Comparison of ENCODE assay signal across 23 mouse cellular contexts in genomic region chr7:58032111-58032510, GRCm38 (mm10).
A peak's percentile ranks its signal among the peaks of the same experiment; 100 is the strongest.
DNase-seq lines count a peak whose midpoint lies in the region; ATAC-seq and TF ChIP-seq lines count a peak whose summit lies in the region.
"Had no signal": no experiment of that assay in that cellular context is flagged by ENCODE, and none has a peak within 500 bp of the region (broad histone marks: within the 10 kb centered on the region; RNA-seq: fewer than 3 reads in every experiment).

No protein-coding gene starts in this region.

- no peak for TF ChIP-seq CTCF in layer of hippocampus, adult 2 months (conservative IDR thresholded peaks at IDR 0.05)

- H3K27ac ChIP-seq in hindbrain, embryonic 14.5 days, result no peak overlapping the region
- no peak overlapping the region for H3K27ac ChIP-seq in hindbrain, embryonic 16.5 days (ENCODE audit: low read depth, low read length)
- H3K27ac ChIP-seq in layer of hippocampus, adult 2 months, result peak overlapping the region; percentile 88
- H3K27ac ChIP-seq: heart, embryonic 10.5 days; kidney, embryonic 15.5 days; limb, embryonic 10.5 days; liver, embryonic 15.5 days; lung, embryonic 15.5 days; stomach, embryonic 15.5 days had no signal

- no peak overlapping the region for H3K4me2 ChIP-seq in hindbrain, embryonic 14.5 days (replicated peaks)
- no peak overlapping the region for H3K4me2 ChIP-seq in hindbrain, embryonic 16.5 days (ENCODE audit: low read length)
- H3K4me2 ChIP-seq: kidney, embryonic 15.5 days; liver, embryonic 15.5 days; lung, embryonic 15.5 days; stomach, embryonic 15.5 days had no signal

- no peak for ATAC-seq in hindbrain, embryonic 14.5 days (ENCODE audit: low FRiP score)
- no peak for ATAC-seq in hindbrain, embryonic 16.5 days
- ATAC-seq in activated CD4-positive, CD25-positive, alpha-beta regulatory T cell, adult 4 months, result no peak
- ATAC-seq: intestine, postnatal 0 days had no signal

- no peak overlapping the region for H3K9ac ChIP-seq in hindbrain, embryonic 14.5 days
- H3K9ac ChIP-seq in hindbrain, embryonic 16.5 days (ENCODE audit: low read depth, low read length), result no peak overlapping the region
- H3K9ac ChIP-seq: kidney, embryonic 15.5 days; liver, embryonic 15.5 days; lung, embryonic 15.5 days; stomach, embryonic 15.5 days had no signal

- no peaks in the 10 kb centered on the region for H3K27me3 ChIP-seq in hindbrain, embryonic 14.5 days (ENCODE audit: control insufficient read depth, insufficient read depth, low read length)
- no peaks in the 10 kb centered on the region for H3K27me3 ChIP-seq in hindbrain, embryonic 16.5 days (replicated peaks; ENCODE audit: control insufficient read depth, insufficient read depth, low read length)
- H3K27me3 ChIP-seq: kidney, embryonic 15.5 days; liver, embryonic 15.5 days; lung, embryonic 15.5 days; stomach, embryonic 15.5 days had no signal

- no peaks in the 10 kb centered on the region for H3K4me1 ChIP-seq in hindbrain, embryonic 14.5 days (replicated peaks; ENCODE audit: control insufficient read depth, insufficient read depth, low read length)
- H3K4me1 ChIP-seq in hindbrain, embryonic 16.5 days (ENCODE audit: control insufficient read depth, insufficient read depth, low read depth, low read length), result no peaks in the 10 kb centered on the region
- H3K4me1 ChIP-seq: heart, embryonic 10.5 days; kidney, embryonic 15.5 days; limb, embryonic 10.5 days; liver, embryonic 15.5 days; lung, embryonic 15.5 days; stomach, embryonic 15.5 days had no signal

- no peaks in the 10 kb centered on the region for H3K36me3 ChIP-seq in hindbrain, embryonic 14.5 days (replicated peaks; ENCODE audit: control insufficient read depth, insufficient read depth)
- H3K36me3 ChIP-seq in hindbrain, embryonic 16.5 days (ENCODE audit: control insufficient read depth, insufficient read depth, low read length), result no peaks in the 10 kb centered on the region
- H3K36me3 ChIP-seq: heart, embryonic 10.5 days; kidney, embryonic 15.5 days; limb, embryonic 10.5 days; liver, embryonic 15.5 days; lung, embryonic 15.5 days; stomach, embryonic 15.5 days had no signal

- H3K4me3 ChIP-seq in hindbrain, embryonic 14.5 days (replicated peaks; ENCODE audit: low read length), result no peak overlapping the region
- H3K4me3 ChIP-seq in hindbrain, embryonic 16.5 days (ENCODE audit: low read length), result no peak overlapping the region
- no peak overlapping the region for H3K4me3 ChIP-seq in layer of hippocampus, adult 2 months
- H3K4me3 ChIP-seq: heart, embryonic 10.5 days; kidney, embryonic 15.5 days; limb, embryonic 10.5 days; liver, embryonic 15.5 days; lung, embryonic 15.5 days; stomach, embryonic 15.5 days had no signal

- DNase-seq in hindbrain, embryonic 14.5 days (ENCODE audit: low spot score), result peak; percentile 17
- DNase-seq in brain, embryonic 18.5 days (ENCODE audit: low read depth, low spot score), result peak; percentile 70
- DNase-seq in layer of hippocampus, adult 2 months (ENCODE audit: low spot score in 2 of 2), result peak; percentile 72 to 88
- DNase-seq in layer of hippocampus, postnatal 36 days, result peak; percentile 49 to 71
- no peak for DNase-seq in embryo, embryonic 10 days (ENCODE audit: low spot score)
- DNase-seq: adrenal gland, postnatal 10 days; cerebellum, adult 9-10 months; gastrocnemius, postnatal 10 days; kidney, postnatal 36 days; liver; lung, postnatal 36 days; midbrain, embryonic 14.5 days; thymus, adult 18-20 months; thymus, postnatal 36 days had no signal

- 80% methylated on average over 1 of the region's 1 CpGs for WGBS in hindbrain, embryonic 14.5 days
- 78% methylated on average over 1 of the region's 1 CpGs for WGBS in hindbrain, embryonic 16.5 days

- no peaks in the 10 kb centered on the region for H3K9me3 ChIP-seq in hindbrain, embryonic 14.5 days (ENCODE audit: control insufficient read depth, low read length)
- H3K9me3 ChIP-seq in hindbrain, embryonic 16.5 days (ENCODE audit: control insufficient read depth, low read length), result no peaks in the 10 kb centered on the region
- H3K9me3 ChIP-seq: heart, embryonic 10.5 days; kidney, embryonic 15.5 days; limb, embryonic 10.5 days; liver, embryonic 15.5 days; lung, embryonic 15.5 days; stomach, embryonic 15.5 days had no signal
